Mouse (Mus musculus): ENCODE data around the gene Cmtm2b.
"Not testable (repeated sequence)": the region's sequence is repeated elsewhere in the genome, so short reads cannot be mapped to it uniquely, and the experiment has no call there.

Cmtm2b gene

DNA sequence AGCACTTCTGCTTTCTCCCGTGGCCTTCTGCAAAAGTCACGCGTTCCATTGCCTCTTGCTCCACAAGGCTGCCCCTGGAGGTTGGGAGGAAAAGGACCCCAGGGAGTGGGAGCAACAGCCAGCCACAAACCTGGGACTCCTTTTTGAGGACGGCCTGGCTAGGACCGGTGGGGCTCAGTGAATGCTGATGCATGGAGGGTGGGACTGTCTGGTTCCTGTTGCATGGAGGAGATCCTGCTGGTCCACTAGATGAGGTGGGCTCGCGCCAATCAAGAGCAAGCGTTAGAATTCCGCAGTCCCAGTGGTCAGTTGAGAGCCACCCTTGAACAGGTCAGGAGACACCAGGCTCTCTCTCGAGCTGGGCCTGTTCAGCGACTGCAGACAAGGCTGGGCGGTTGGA, at the start of gene Cmtm2b:
Gene Cmtm2b, plus strand, starts transcription at position 301 of the 400 bp plus-strand sequence.
- in situ Hi-C loops (cut with MboI, MseI) = not testable (repeated sequence)

DNA sequence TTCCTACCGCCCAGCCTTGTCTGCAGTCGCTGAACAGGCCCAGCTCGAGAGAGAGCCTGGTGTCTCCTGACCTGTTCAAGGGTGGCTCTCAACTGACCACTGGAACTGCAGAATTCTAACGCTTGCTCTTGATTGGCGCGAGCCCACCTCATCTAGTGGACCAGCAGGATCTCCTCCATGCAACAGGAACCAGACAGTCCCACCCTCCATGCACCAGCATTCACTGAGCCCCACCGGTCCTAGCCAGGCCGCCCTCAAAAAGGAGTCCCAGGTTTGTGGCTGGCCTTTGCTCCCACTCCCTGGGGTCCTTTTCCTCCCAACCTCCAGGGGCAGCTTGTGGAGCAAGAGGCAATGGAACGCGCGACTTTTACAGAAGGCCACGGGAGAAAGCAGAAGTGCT, 28.9 kb upstream of the Cmtm2b start, which contains the start of gene Cmtm2a:
Gene Cmtm2a, minus strand, starts transcription at position 101 of the 400 bp plus-strand sequence.
- in situ Hi-C loops (cut with MboI, MseI) = not testable (repeated sequence)

GRCm38 (mm10) chr8:104294396-104294795, 27.6 kb upstream of the Cmtm2b start:
- in situ Hi-C loops (cut with MboI, MseI) = no loop called here

DNA sequence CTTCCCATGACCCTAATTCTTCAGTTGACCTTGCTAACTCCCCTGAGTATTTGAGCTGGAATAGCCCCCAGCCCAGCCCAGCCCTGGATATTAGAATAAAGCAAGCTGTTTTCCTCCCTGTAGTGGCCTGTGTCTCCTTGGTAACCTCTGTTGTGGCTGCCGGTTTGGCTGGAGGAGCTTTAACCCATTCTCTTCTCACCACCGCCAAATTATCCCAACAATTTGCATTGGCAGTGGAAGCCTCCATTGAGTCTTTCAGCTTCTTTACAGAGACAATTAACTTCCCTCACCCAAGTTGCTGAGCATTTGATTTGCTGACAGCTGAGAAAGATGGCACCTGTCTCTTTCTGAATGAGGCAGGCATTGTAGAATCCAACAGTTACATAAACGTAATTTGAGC, 20.5 kb upstream of the Cmtm2b start:
- in situ Hi-C loops (cut with MboI, MseI) = not testable (repeated sequence)

GRCm38 (mm10) chr8:104302536-104302935, 19.5 kb upstream of the Cmtm2b start:
- in situ Hi-C loops (cut with MboI, MseI) = not testable (repeated sequence)

DNA sequence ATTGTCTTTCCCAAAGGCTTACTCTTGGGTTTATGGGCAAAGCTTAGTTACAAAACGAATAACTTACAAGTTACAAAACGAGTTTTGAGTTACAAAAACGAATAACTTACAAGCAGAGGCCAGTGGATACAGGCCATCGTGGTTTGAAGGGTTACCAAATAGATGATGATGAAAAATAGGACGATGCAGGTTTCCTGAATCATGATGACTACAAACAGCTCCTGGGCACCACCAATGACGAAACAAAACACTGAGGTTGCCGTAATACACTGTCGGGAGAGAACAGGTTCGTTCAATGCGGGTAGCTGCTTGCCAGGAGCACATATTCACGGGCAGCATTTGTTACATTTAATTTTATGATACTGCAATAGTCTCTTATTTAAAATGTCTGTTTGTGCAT, 17.1 kb upstream of the Cmtm2b start:
- in situ Hi-C loops (cut with MboI, MseI) = loop anchor here (5.0 kb wide), 1 partner anchor 38 kb away; no protein-coding TSS in a partner anchor

DNA sequence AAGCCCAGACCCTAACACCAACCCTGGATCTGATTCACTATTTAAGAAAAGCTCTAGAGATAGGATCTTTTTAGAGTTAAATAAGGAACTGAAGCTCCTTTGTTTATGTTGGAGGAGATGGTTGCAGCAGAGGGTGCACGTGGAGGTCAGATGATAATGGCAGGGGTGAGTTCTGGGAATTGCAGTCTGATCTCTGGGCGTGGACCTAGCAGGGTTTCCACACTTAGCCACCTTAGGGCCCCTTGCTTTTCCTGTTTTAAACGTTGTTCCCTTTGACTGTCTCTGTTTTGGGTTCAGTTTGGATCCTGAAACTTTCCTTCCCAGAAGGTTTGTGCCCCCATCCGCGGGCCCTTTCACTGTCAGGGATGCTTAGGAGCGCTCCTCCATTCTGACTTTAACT, 13.7 kb upstream of the Cmtm2b start:
- in situ Hi-C loops (cut with MboI, MseI) = loop anchor here (5.0 kb wide), 1 partner anchor 41 kb away; no protein-coding TSS in a partner anchor

GRCm38 (mm10) chr8:104309441-104310155, 12.4 kb upstream of the Cmtm2b start, which contains the start of the genes Gm45711 and Cmtm1:
TSS of gene Gm45711 (minus strand) at chr8:104310081.
TSS of gene Cmtm1 (minus strand) at chr8:104310145.
- in situ Hi-C loops (cut with MboI, MseI) = loop anchor here (5.0 kb wide), 1 partner anchor 42 kb away; no protein-coding TSS in a partner anchor

DNA sequence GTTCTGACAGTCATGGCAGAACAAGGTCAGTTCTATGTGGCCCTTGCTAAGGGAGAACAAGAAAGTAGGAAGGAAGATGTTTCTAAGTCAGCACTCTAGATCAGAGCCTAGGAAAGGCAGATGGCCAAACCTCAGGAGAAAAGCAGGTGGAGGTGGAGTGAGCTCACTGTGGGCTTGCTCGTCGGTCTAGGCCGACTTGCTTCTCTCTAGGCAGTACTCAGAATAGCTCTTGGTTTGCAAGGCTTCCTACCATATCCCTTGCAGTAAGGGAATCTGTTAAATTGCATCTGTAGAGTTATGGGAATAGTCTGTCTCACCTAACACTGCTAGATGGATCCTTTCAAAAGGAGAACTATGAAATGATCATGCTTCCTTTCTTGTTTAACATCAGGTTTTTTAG, 10.0 kb upstream of the Cmtm2b start:
- in situ Hi-C loops (cut with MboI, MseI) = not testable (repeated sequence)

- in situ Hi-C loops (cut with MboI, MseI) = no loop called here
Observed at GRCm38 (mm10) chr8:104313311-104313710, 8.7 kb upstream of the Cmtm2b start.

- in situ Hi-C loops (cut with MboI, MseI) = not testable (repeated sequence)
Observed at GRCm38 (mm10) chr8:104321267-104321666, 763 bp upstream of the Cmtm2b start, which contains the start of gene Gm11020. TSS of gene Gm11020 (plus strand) at chr8:104321567.

DNA sequence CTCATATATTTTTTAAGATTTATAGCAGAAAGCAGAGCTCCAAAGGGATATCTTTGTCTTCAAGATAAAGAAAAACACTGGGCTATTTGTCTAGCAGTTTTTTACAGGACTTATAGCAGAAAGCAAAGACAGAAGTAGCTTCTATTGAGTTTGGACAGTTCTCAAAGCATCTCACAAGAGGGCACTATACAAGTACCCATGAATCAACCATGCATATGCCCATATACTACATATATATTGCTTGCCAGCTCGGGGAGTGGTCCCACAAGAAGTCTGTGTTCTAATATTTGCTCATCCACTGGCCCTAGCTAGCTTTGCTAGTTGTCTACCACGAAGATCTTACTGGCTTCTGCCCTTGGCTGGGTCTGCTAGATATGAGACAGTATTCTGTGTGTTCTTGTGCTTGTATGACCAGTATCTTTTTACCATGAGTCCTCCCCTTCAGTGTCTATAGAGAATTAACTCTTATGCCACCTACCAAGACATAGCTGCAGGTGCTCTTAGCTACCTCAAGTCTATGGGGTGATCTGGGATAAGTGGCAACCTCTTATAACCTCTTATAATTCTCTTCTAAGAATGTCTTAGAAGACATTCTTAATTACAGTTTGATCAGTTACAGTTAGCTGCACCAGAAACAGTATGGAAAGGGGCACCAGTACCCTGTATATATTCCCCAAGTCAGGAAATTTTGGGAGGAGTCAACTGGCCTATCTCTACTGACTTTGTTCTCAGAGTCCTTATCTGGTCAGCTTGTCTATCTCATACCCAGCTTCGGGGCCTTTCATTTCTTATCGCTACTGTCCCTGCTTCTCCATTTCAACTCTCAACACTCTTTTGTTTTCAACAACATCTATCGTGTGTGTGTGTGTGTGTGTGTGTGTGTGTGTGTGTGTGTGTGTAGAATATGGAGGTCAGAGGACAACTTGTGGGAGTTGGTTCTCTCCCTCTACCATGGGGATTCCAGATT, 10.9 kb downstream of the Cmtm2b start:
- in situ Hi-C loops (cut with MboI, MseI) = no loop called here

DNA sequence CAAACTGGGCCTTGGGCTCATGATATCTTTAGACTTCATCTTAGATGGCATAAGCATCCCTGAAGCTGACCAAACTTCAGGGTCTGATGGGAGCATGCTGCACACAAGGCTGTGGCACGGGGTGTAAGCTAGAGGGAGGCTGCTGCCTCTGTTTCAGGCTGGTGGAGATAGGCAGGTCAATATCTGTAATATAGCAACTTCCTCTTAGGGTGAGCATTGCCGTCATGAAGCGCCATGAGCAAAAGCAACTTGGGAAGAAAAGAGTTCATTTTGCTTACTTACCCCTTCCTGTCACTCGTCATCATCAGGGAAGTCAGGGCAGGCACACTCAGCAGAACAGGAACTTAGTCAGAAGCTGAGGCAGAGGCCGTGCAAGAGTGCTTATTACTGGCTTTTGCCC, 11.8 kb downstream of the Cmtm2b start:
- in situ Hi-C loops (cut with MboI, MseI) = no loop called here

GRCm38 (mm10) chr8:104334196-104334595, 12.2 kb downstream of the Cmtm2b start:
- in situ Hi-C loops (cut with MboI, MseI) = no loop called here

DNA sequence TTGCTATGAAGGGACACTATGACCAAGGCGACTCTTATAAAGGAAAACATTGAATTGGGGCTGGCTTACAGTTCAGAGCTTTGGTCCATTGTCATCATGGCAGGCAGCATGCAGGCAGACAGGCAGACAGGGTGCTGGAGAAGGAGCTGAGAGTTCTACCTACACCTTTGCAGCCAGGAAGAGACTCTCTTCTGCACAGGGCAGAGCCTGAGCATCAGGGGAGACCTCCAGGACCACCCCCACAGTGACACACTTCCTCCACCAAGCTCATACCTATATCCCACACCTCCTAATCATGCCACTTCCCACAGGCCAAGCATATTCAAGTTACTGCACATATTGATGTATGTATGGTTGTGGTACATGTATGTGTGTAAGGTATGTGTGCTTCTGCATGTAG, 14.8 kb downstream of the Cmtm2b start:
- in situ Hi-C loops (cut with MboI, MseI) = no loop called here

GRCm38 (mm10) chr8:104337890-104338289, 15.9 kb downstream of the Cmtm2b start:
- in situ Hi-C loops (cut with MboI, MseI) = no loop called here

GRCm38 (mm10) chr8:104339229-104339982, 17.4 kb downstream of the Cmtm2b start, which contains the start of gene Cmtm3:
TSS of gene Cmtm3 (plus strand) at chr8:104339410.
- in situ Hi-C loops (cut with MboI, MseI) = no loop called here

DNA sequence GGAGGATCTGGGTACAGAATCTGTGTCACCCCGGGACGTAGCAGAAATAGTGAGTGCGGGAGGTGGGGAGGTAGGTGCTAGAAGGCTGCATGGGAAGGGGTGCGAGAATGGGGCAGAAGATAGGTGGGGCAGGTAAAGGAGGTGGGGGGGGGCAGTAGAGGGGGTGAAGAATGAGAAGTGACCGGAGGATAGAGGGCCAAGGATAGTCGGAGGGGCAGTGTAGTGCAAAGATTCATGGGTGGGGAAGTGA, 17.9 kb downstream of the Cmtm2b start:
- in situ Hi-C loops (cut with MboI, MseI) = loop anchor here (5.0 to 10.0 kb wide), 2 partner anchors 102 to 225 kb away; partner anchors contain the start of gene Dync1li2

GRCm38 (mm10) chr8:104340233-104341105, 18.4 kb downstream of the Cmtm2b start:
- in situ Hi-C loops (cut with MboI, MseI) = loop anchor here (5.0 to 10.0 kb wide), 2 partner anchors 102 to 224 kb away; partner anchors contain the start of gene Dync1li2

GRCm38 (mm10) chr8:104341106-104341561, 19.1 kb downstream of the Cmtm2b start:
- in situ Hi-C loops (cut with MboI, MseI) = loop anchor here (5.0 to 10.0 kb wide), 2 partner anchors 101 to 224 kb away; partner anchors contain the start of gene Dync1li2
